Mouse (Mus musculus) embryo, embryonic 10.5 days (tissue): ENCODE data around the gene Gm765.

Experiments used
- DNase-seq: peaks from one replicate; pipeline ENCODE4 v3.0.0-alpha.2; 2015; ENCODE audit warnings: low spot score

Gm765 gene

DNA sequence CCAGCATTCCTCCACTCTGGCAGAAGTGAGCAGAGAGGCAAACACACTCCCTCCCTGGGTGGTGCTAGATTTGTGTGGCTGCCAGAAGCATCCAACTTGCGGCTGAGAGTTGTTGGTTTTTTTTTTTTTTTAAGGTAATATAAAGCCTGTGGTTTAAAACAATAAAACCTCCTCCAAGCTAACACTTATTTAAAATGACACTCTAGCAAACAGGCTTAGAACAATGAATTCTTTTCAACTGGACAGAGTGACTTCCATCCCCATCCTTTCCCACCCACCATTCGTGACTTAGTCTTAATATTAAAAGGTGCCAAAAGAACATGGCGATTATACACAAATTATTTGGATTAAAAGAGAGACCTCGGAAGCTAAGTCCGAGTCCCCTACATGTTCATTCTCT, at the start of gene Gm765:
Gm765 (minus strand) TSS at position 101 of the 400 bp plus-strand sequence.
- no peak for DNase-seq

- no peak for DNase-seq
Measured at GRCm38 (mm10) chr6:98385487-98385886, 42.9 kb upstream of the Gm765 start.

DNA sequence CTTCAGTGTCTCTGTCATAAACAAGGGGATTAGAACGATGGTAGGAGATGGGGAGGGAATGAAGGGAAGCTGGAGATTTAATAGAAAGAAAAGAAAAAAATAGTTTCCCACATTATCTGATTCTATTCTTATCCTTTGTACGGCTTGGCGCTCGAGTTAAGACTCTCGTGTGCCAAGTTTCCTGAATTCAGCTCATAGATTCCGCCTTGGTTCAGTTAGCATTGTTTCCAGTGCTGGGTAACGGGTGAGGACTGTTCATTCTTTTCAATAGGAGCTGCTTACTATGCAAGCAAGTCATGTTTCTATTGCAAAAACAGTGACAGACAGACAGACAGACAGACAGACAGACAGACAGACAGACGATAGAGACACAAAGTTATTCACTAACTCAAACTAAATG, 41.9 kb upstream of the Gm765 start:
- no peak for DNase-seq

GRCm38 (mm10) chr6:98383411-98383810, 40.9 kb upstream of the Gm765 start:
- DNase-seq: peak; percentile 69

- no peak for DNase-seq
Measured at GRCm38 (mm10) chr6:98366199-98366598, 23.6 kb upstream of the Gm765 start.

DNA sequence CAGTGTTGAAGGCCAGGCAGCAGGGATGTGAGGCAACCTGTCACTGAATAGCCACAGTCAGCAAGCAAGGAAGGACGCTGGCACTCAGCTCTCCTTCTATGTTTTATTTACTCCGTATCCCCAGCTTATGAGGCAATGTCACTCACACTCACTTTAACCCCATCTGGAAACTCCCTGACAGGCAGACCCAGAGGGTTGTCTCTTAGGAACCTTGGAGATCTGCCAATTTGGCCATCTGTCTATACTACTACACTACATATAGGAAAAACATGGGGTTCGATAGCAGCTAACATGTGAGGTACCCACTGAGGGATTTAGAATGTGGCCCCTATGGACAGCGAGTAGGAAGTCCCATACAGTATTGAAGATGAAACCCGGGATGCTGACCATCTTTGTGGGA, 12.7 kb upstream of the Gm765 start:
- DNase-seq: no peak

- DNase-seq: no peak
Measured at GRCm38 (mm10) chr6:98353285-98353684, 10.7 kb upstream of the Gm765 start.

- DNase-seq: no peak
Measured at GRCm38 (mm10) chr6:98332714-98333113, 9.8 kb downstream of the Gm765 start.

GRCm38 (mm10) chr6:98311659-98312058, 30.9 kb downstream of the Gm765 start:
- no peak for DNase-seq

DNA sequence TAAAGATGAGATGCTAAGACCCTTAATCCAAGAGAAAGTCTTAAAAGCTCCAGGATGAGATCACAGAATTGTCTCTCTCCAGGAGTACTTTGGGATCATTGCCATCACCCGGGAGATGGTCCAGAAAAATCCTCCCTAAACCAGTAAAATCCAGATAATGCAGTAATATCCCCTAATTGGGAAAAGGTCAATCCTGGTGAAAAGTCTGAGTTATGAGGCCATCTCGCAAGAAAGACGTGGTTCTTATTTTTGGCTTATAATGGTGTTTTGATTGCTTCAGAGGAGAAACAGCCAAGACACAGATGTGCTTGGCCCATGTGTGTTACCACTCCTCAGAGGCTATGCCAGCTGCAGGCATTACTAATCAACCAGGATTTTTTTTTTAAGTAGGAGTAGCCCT, 34.9 kb downstream of the Gm765 start:
- no peak for DNase-seq

DNA sequence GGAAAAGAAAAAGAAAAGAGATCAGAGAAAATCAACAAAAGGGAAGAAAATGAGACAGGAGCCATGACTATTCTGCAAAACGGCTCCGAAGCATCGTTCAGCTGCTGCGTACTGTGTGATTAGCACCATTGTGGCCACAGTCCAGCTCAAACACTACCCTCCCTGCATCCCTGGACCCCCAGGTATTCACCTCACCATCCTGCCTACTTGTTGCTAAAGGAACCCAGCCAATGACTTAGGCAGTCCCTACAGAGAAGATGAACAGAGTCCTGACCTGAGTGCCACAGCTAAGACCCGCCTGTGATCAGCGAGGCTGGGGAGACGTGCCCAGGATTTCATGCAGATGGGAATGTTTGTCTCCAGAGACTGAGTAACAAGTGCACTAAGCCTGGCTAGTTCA, 35.4 kb downstream of the Gm765 start:
- DNase-seq: no peak

DNA sequence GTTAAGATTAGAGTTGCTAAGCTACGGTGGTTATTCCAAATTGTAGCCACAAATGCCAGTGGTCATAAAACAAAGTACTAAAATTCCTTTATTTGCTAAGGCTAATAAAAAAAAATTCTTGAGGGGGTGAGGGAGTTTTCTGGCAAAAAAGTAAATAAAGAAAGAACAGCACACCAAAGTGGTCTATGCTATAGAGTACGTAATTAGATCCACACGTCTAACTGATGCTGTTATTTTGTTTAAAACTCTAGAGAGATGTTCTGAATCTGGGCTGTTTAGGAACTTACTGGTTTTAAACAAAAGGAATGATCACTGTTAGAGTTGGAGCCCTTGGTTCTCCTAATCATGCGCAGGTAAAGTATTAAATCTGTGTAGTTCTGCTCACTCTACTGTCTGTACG, 50.5 kb downstream of the Gm765 start:
- DNase-seq: no peak

DNA sequence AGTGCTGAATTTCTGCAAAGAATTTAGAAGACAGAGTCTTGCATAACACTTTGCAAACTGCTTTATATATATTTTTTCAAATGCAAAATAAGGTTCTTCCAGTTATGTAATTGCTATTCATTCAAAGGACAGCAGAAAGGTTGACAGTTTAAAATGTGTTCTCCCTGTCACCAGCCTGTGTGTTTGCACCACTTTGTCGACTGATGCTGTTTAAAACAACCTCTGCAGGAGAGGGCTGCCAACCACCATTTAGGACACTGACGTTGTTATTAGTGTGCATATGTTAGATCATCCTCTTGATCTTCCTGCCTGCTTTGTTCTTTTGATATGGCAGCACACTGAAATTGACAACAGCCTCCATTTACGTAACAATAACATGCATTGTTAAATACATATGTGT, 54.2 kb downstream of the Gm765 start:
- DNase-seq: no peak

DNA sequence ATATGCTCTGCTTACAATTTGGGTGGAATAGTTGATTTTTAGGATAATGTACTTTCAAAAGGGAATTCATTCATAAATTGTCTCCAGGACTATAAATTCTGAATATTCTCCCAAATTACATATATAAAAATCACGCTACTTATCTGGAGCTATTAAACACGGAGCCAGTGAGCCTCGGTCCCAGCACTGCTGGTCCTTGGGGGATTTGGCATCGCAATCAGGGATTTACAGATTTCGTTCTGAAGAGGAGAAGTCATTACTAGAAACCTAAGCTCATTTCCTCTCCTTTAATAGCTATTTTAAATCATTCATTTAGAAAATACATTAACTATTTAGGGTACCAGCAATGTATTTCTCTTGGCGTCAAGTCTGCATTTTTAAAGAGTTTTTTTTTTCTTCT, 55.0 kb downstream of the Gm765 start:
- no peak for DNase-seq

GRCm38 (mm10) chr6:98285190-98285589, 57.4 kb downstream of the Gm765 start:
- DNase-seq: no peak

GRCm38 (mm10) chr6:98282791-98283190, 59.8 kb downstream of the Gm765 start:
- no peak for DNase-seq

GRCm38 (mm10) chr6:98271553-98271952, 71.0 kb downstream of the Gm765 start:
- DNase-seq: peak; percentile 72

DNA sequence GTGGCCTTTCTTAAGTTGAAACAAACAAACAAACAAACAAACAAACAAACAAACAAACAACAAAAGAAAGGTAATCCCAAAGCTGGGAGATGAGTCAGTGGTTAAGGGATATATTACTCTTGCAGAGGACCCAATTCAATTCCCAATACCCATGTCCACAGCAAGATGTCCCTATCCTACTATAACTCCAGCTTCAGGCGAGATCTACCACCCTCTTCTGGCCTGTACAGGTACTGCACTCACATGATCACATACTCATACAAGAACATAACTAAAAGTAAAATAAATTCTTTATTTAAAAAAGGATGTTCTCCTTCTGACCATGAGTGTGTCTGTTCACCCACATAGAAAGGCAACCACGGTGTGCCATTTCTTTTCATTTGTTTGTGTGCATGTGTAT, 79.6 kb downstream of the Gm765 start:
- DNase-seq: no peak

- no peak for DNase-seq
Measured at GRCm38 (mm10) chr6:98259016-98259415, 83.5 kb downstream of the Gm765 start.

DNA sequence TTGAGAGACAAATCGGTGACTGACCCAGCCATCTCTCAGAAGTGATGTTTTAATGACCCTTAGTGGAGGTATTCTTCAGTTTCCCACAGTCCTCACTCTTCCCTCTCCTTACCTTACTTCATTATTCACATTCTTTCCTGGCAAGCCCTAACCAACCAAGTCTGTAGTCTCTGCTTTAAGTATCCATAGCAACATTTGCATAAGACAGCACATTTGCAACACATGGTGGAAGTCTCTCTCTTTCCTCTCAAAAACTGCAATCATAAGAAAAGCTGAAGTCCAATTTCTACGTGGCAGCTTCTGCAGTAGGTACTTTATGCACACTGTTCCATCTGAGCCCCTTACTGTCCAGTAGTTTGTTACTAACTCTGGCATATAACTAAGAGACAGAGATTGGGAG, 96.1 kb downstream of the Gm765 start:
- DNase-seq: no peak

DNA sequence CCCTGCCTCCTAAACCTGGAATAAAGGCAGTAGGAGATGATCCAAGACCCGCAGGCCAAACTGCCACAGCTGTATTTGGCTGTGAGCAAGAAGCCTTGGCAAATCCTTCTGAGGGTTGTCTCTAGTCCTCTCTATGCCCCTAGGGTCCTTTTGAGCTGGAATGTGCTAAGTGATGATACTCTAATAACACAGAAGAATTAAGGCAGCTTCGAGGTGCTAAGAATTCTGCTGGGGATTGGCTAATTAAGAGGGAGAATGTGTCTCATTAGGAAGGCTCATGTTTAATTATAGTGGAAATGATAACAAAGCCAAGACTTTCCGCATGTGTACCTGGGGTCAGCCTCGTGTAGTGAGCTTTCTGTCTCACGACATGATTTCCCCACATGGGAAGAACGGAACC, 99.4 kb downstream of the Gm765 start:
- no peak for DNase-seq

GRCm38 (mm10) chr6:98240561-98241272, 101.8 kb downstream of the Gm765 start:
- DNase-seq: no peak

GRCm38 (mm10) chr6:98234097-98234496, 108.5 kb downstream of the Gm765 start:
- no peak for DNase-seq

- DNase-seq: no peak
Measured at GRCm38 (mm10) chr6:98223923-98224322, 118.6 kb downstream of the Gm765 start.
